Mouse (Mus musculus) left cerebral cortex, adult 6 months (tissue): ENCODE results near the gene Bbx. TPM values are rescaled to one million over a fixed set of nuclear protein-coding genes. Genes with fewer than 3 reads are reported as not detected.

ENCODE experiments used
- long read RNA-seq, 2 experiments: library from polyadenylated mRNA; unstranded; transcript quantifications; one replicate each; pipeline ENCODE4 v2.0.0; 2019 to 2020
- polyA plus RNA-seq: library from polyadenylated mRNA; unstranded; fragments of <200 nt; fragmentation: Nextera tagmentation; gene quantifications from 2 replicates; pipeline ENCODE4 v1.2.3, GENCODE M21; 2021

Gene Bbx
- 11.9 and 12.0 TPM in 2 replicates for polyA plus RNA-seq
- long read RNA-seq, experiment 1, partial matches to known transcripts, result 35 of 59 reads
- long read RNA-seq, experiment 1, other reads (novel, unspliced or antisense), result 24 of 59 reads
- long read RNA-seq, experiment 2, partial matches to known transcripts, result 18 of 29 reads
- long read RNA-seq, experiment 2, other reads (novel, unspliced or antisense), result 11 of 29 reads

DNA sequence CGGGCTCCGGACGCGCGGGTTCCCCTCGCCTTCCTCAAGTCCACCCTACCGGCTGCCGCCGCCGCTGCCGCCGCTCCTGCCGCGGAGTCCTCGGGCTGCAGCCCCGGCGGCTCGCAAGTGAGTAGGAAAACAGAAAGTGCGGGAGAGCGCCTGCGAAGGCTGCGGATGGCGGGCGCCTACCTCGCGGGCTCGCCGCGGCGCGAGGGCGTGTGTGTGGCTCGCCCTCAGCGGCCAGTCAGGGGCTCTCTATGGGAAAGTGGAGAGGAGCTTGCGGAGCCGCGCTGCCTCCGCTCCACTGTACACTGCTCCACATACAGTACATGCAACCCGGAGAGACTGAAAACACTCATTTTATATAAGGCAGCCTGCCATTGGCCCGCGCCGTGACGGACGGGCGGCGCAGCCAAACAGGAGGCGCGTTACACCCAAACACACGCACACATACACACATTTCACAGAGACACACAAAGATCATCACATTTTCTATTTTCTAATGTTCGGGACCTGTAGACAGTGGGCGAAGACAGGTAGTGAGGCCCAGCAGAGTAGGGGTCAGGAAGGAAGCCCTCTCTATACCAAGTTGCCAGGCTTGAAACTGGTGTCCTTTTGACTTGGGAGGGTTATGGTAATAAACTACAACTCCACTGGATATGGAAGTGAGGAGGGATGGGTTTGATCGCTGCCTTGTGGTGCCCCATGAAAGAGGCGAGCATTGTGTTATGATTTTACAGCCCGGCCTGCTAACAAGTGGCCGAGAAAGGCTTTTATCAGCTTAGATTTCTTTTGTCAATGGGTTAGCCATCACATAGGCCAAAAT lies at the start of gene Bbx:
Gene Bbx (minus strand): TSS at position 329 of the 817 bp plus-strand sequence.

Other genes with a start within 250 kb of the Bbx start
- not detected in 2 replicates for gene Ccdc54, start 158.8 kb upstream of the Bbx start, polyA plus RNA-seq